ENCODE assay signal across 8 mouse cellular contexts in genomic region chr4:108459231-108460155, GRCm38 (mm10). TPM values are rescaled to one million over a fixed set of nuclear protein-coding genes. Genes with fewer than 3 reads are reported as not detected.
DNase-seq lines count a peak whose midpoint lies in the region; ATAC-seq and TF ChIP-seq lines count a peak whose summit lies in the region.

Gene Tut4 (plus strand): TSS chr4:108459426.

- ATAC-seq in embryonic facial prominence, embryonic 13.5 days (ENCODE audit: insufficient number of reproducible peaks, insufficient read depth, low FRiP score, low TSS enrichment, low read depth): peak; percentile 93
- ATAC-seq in limb, embryonic 14.5 days (ENCODE audit: low FRiP score, low read depth): peak; percentile 91
- ATAC-seq in midbrain, postnatal 0 days (ENCODE audit: low FRiP score): peak; percentile 92

- H3K27ac ChIP-seq in embryonic facial prominence, embryonic 13.5 days: peak within 1 kb of the TSS; percentile 99
- peak within 1 kb of the TSS; percentile 98 for H3K27ac ChIP-seq in limb, embryonic 14.5 days (replicated peaks; ENCODE audit: low read depth, low read length)
- H3K27ac ChIP-seq in midbrain, postnatal 0 days (ENCODE audit: low read depth, low read length): peak within 1 kb of the TSS; percentile 97

- H3K4me3 ChIP-seq in embryonic facial prominence, embryonic 13.5 days: peak within 1 kb of the TSS; percentile 94
- H3K4me3 ChIP-seq in limb, embryonic 14.5 days (replicated peaks; ENCODE audit: low read length): peak within 1 kb of the TSS; percentile 99
- H3K4me3 ChIP-seq in midbrain, postnatal 0 days (ENCODE audit: low read depth, low read length): peak within 1 kb of the TSS; percentile 98

- no peaks in the 10 kb centered on the region for H3K27me3 ChIP-seq in embryonic facial prominence, embryonic 13.5 days
- no peaks in the 10 kb centered on the region for H3K27me3 ChIP-seq in limb, embryonic 14.5 days (ENCODE audit: control insufficient read depth, insufficient read depth, low read length)
- H3K27me3 ChIP-seq in midbrain, postnatal 0 days (ENCODE audit: insufficient read depth, low read length): no peaks in the 10 kb centered on the region

- peak within 1 kb of the TSS; percentile 96 for H3K9ac ChIP-seq in embryonic facial prominence, embryonic 13.5 days
- H3K9ac ChIP-seq in limb, embryonic 14.5 days (ENCODE audit: low read depth, low read length, severe bottlenecking): peak within 1 kb of the TSS; percentile 98
- H3K9ac ChIP-seq in midbrain, postnatal 0 days (replicated peaks; ENCODE audit: low read length, poor library complexity, severe bottlenecking): peak within 1 kb of the TSS; percentile 93

- TF ChIP-seq POLR2A in limb, embryonic 14.5 days (IDR thresholded peaks at IDR 0.05; ENCODE audit: borderline replicate concordance, extremely low read depth, insufficient read depth, insufficient read length): peak; percentile 67; the same call in 1 of the 2 replicates

- H3K9me3 ChIP-seq in embryonic facial prominence, embryonic 13.5 days: no peaks in the 10 kb centered on the region
- no peaks in the 10 kb centered on the region for H3K9me3 ChIP-seq in limb, embryonic 14.5 days (ENCODE audit: control insufficient read depth, low read length)
- H3K9me3 ChIP-seq in midbrain, postnatal 0 days (ENCODE audit: low read length): no peaks in the 10 kb centered on the region

- peak; percentile 83 for DNase-seq in 3134 (ENCODE audit: extremely low read depth, insufficient read length, low spot score)
- DNase-seq in adrenal gland, postnatal 36 days: peak; percentile 86 to 94
- DNase-seq in heart, adult 8-10 months (ENCODE audit: low spot score): peak; percentile 71
- peak; percentile 70 for DNase-seq in kidney, adult 9 months
- DNase-seq in limb, embryonic 14.5 days (ENCODE audit: low spot score): peak; percentile 92
- DNase-seq in midbrain, postnatal 0 days (ENCODE audit: low spot score): peak; percentile 94
- peak; percentile 57 to 60 for DNase-seq in spleen, postnatal 14 days (ENCODE audit: low spot score in 2 of 2)

- under 1% methylated on average over 73 of the region's 97 CpGs for WGBS in embryonic facial prominence, embryonic 13.5 days
- WGBS in limb, embryonic 14.5 days: under 1% methylated on average over 50 of the region's 97 CpGs
- WGBS in midbrain, postnatal 0 days: 0% methylated on average over 33 of the region's 97 CpGs

- no peak for TF ChIP-seq CTCF in midbrain, postnatal 0 days (IDR thresholded peaks at IDR 0.05)

- H3K4me1 ChIP-seq in embryonic facial prominence, embryonic 13.5 days: peaks cover 11% of the 10 kb centered on the region
- peaks cover 6% of the 10 kb centered on the region; the same call in 1 of the 2 replicates for H3K4me1 ChIP-seq in limb, embryonic 14.5 days (ENCODE audit: control insufficient read depth, insufficient read depth, low read length)
- H3K4me1 ChIP-seq in midbrain, postnatal 0 days (ENCODE audit: insufficient read depth, low read length): peaks cover 4% of the 10 kb centered on the region; the same call in 1 of the 2 replicates

- H3K4me2 ChIP-seq in embryonic facial prominence, embryonic 13.5 days: peak within 1 kb of the TSS; percentile 66
- H3K4me2 ChIP-seq in limb, embryonic 14.5 days (replicated peaks; ENCODE audit: low read depth, low read length, severe bottlenecking): peak within 1 kb of the TSS; percentile 89
- peak within 1 kb of the TSS; percentile 77 for H3K4me2 ChIP-seq in midbrain, postnatal 0 days (ENCODE audit: low read depth, low read length, poor library complexity, severe bottlenecking)

- H3K36me3 ChIP-seq in embryonic facial prominence, embryonic 13.5 days: peaks cover 10% of the 10 kb centered on the region; the same call in 1 of the 2 replicates
- H3K36me3 ChIP-seq in limb, embryonic 14.5 days (ENCODE audit: control insufficient read depth, insufficient read depth, low read length): peaks cover under 1% of the 10 kb centered on the region; the same call in 1 of the 2 replicates
- H3K36me3 ChIP-seq in midbrain, postnatal 0 days (ENCODE audit: insufficient read depth, low read length): no peaks in the 10 kb centered on the region

RNA-seq across cellular contexts. Expression of gene Tut4, which starts in this region (rescaled TPM):
- total RNA-seq in adrenal gland, postnatal 36 days (2021): 10 to 100 TPM; 28.7 to 37.8 TPM
- polyA plus RNA-seq in embryonic facial prominence, embryonic 13.5 days (2015; fragmentation: Nextera tagmentation; extraction: Ambion mirVana): 103 and 125 TPM in 2 replicates
- total RNA-seq in heart, adult 8-10 months (2022): 10 to 100 TPM; 14.6 to 25.2 (median 18.6) TPM
- 197 and 222 TPM in 2 replicates for polyA plus RNA-seq in limb, embryonic 14.5 days (2012; rRNA removed)
- polyA plus RNA-seq in limb, embryonic 14.5 days (2014; fragmentation: Nextera tagmentation; extraction: Ambion mirVana): 59.1 and 73.9 TPM in 2 replicates
- total RNA-seq in midbrain, postnatal 0 days (2014; rRNA removed): 52.2 and 96.4 TPM in 2 replicates
- polyA plus RNA-seq in midbrain, postnatal 0 days (2015; fragmentation: Nextera tagmentation; extraction: Ambion mirVana): 36.4 and 45.7 TPM in 2 replicates

Comparison
In these comparisons a context has a peak if more than half of its experiments do, and no peak if none do; other contexts are left out.
1. Peak in every context shown above with its lines: DNase-seq, ATAC-seq, H3K4me3 ChIP-seq and H3K27ac ChIP-seq.